Mouse (Mus musculus) liver, adult 10 weeks (tissue): ENCODE data around the gene Apoa1. TPM values are rescaled to one million over a fixed set of nuclear protein-coding genes. Genes with fewer than 3 reads are reported as not detected.

ENCODE experiments used
- polyA plus RNA-seq: library from polyadenylated mRNA; stranded (reverse); fragments of 350-450 nt; fragmentation: Illumina TruSeq; extraction: RNeasy Lipid Tissue Mini Kit (QIAGEN cat#74804); gene quantifications from one replicate; pipeline ENCODE4 v1.2.3, GENCODE M21; 2014; ENCODE audit warnings: low read depth, low replicate concordance

The Apoa1 gene
- 2,364 TPM for polyA plus RNA-seq

GRCm38 (mm10) chr9:46228491-46228890 lies at the start of gene Apoa1:
TSS of gene Apoa1 (plus strand) at chr9:46228580.

GRCm38 (mm10) chr9:46235596-46235648 lies 7.0 kb downstream of the Apoa1 start, which contains the start of gene Apoc3:
TSS of gene Apoc3 (minus strand) at chr9:46235636.

GRCm38 (mm10) chr9:46240526-46241153 lies 12.3 kb downstream of the Apoa1 start, which contains the start of gene Apoa4:
TSS of gene Apoa4 (plus strand) at chr9:46240696.

GRCm38 (mm10) chr9:46268343-46268873 lies 40.0 kb downstream of the Apoa1 start, which contains the start of gene Apoa5:
TSS of gene Apoa5 (plus strand) at chr9:46268633.

GRCm38 (mm10) chr9:46272677-46273454 lies 44.5 kb downstream of the Apoa1 start, which contains the start of gene Zpr1:
TSS of gene Zpr1 (plus strand) at chr9:46273064.

Other genes with a start within 250 kb of the Apoa1 start
- gene Pafah1b2, start 215.9 kb upstream of the Apoa1 start, polyA plus RNA-seq = 24.0 TPM
- 7.5 TPM for gene Sik3, start 215.8 kb upstream of the Apoa1 start, polyA plus RNA-seq
- 1,294 TPM for gene Apoc3, start 7.1 kb downstream of the Apoa1 start, polyA plus RNA-seq
- gene Apoa4, start 12.1 kb downstream of the Apoa1 start, polyA plus RNA-seq = 8.0 TPM
- gene Apoa5, start 40.1 kb downstream of the Apoa1 start, polyA plus RNA-seq = 95.0 TPM
- 21.5 TPM for gene Zpr1, start 44.5 kb downstream of the Apoa1 start, polyA plus RNA-seq
- 2.8 TPM for gene Bud13, start 54.4 kb downstream of the Apoa1 start, polyA plus RNA-seq
- gene 4931429L15Rik, start 91.4 kb downstream of the Apoa1 start, polyA plus RNA-seq = not detected